Mouse (Mus musculus): Measurements from ENCODE around the gene Fads3.
A peak's percentile ranks its signal among the peaks of the same experiment; 100 is the strongest.

DNA sequence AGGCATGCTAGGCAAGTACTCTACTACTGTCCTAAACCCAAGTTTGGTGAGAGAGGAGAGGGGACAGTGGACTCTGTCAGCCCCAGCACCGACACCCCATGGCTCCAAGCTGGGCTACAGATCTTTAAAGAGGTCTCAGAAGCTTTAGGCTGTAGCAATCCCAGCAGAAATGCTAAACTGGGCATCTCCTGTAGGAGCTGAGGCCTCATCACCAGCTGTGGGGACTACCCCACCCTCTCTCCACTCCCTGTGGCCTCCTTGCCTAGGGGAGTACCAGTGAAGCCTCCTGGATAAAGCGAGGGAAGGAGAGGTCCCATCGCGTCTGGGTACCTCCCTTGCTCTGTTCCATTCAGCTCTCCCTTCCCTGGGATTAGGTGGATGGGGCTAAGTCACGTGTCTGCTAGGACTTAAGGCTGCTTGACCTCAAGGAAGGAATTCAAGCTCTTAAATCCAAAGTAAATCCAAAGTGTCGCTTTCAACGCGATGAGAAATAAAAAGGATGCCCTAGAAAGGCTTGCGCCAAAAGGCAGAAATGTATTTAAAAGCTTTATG, 17.6 kb downstream of the Fads3 start:
- TF ChIP-seq CTCF (IDR thresholded peaks at IDR 0.05; ENCODE audit: insufficient read depth, low read length) (no peak), POLR2A (IDR thresholded peaks at IDR 0.05; ENCODE audit: borderline replicate concordance, extremely low read depth, low read depth, low read length) (peak; percentile 18; the same call in 1 of the 2 replicates)
